8 mouse cellular contexts compared by ENCODE assay signal in the genomic region with DNA sequence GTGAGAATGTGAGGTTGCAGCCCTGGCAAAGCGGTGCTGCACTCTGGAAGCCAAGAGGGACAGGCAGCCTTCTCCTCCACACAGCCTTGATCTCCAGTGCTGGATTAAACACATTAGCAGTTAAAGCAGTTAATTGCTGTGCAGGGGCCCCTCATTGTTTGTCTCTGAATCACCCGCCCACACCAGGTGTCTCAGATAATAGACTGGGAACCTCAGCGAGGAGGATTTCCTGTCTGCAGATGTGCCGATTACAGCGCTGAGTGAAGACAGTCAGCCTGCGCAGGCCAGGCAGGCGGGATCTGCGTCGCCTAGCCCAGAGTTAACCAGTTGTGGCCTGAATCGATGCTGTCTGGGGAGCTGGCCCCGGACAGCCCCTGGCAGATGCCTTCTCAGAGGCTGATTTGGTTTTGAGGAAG. TPM values are rescaled to one million over a fixed set of nuclear protein-coding genes. Genes with fewer than 3 reads are reported as not detected.
A peak's percentile ranks its signal among the peaks of the same experiment; 100 is the strongest.
DNase-seq lines count a peak whose midpoint lies in the region; ATAC-seq lines count a peak whose summit lies in the region.

No protein-coding gene starts in this region.

- under 1% methylated on average over 11 of the region's 11 CpGs for WGBS in liver, embryonic 11.5 days

- H3K4me2 ChIP-seq in liver, embryonic 11.5 days: peak overlapping the region; percentile 45

- no peak overlapping the region for H3K27ac ChIP-seq in liver, embryonic 11.5 days (ENCODE audit: low read depth, low read length)

- no peak overlapping the region; the same call in 1 of the 2 replicates for H3K4me3 ChIP-seq in liver, embryonic 11.5 days (ENCODE audit: low read depth, low read length)

- peak; percentile 87 for ATAC-seq in liver, embryonic 11.5 days (replicated peaks; ENCODE audit: low FRiP score)
- ATAC-seq in erythroid progenitor cell, adult 5-6 weeks (replicated peaks; ENCODE audit: low FRiP score, poor library complexity, severe bottlenecking): no peak

- peaks cover 25% of the 10 kb centered on the region for H3K36me3 ChIP-seq in liver, embryonic 11.5 days (ENCODE audit: control insufficient read depth, insufficient read depth, low read length)

- H3K9ac ChIP-seq in liver, embryonic 11.5 days (ENCODE audit: low read depth, low read length): no peak overlapping the region

- no peaks in the 10 kb centered on the region for H3K9me3 ChIP-seq in liver, embryonic 11.5 days (ENCODE audit: control insufficient read depth, low read length)

- no peaks in the 10 kb centered on the region for H3K27me3 ChIP-seq in liver, embryonic 11.5 days (replicated peaks; ENCODE audit: control insufficient read depth, insufficient read depth, low read length)

- H3K4me1 ChIP-seq in liver, embryonic 11.5 days (replicated peaks; ENCODE audit: control insufficient read depth, insufficient read depth, low read length): peaks cover 26% of the 10 kb centered on the region

- peak; percentile 62 for DNase-seq in right cerebral cortex, adult 18-20 months
- DNase-seq in right cerebral cortex, postnatal 4 days: no peak
- DNase-seq in embryo, embryonic 11.5 days (ENCODE audit: low read depth, low spot score): peak; percentile 49
- peak; percentile 53 to 60 for DNase-seq in heart, postnatal 10 days
- DNase-seq in liver, embryonic 11.5 days (ENCODE audit: low spot score): peak; percentile 73
- peak; percentile 74 for DNase-seq in naive thymus-derived CD4-positive, alpha-beta T cell, adult 2 months (ENCODE audit: low read depth)
- DNase-seq in yolk sac, embryonic 10.5 days (ENCODE audit: low spot score): peak; percentile 46

- intact Hi-C loops in heart, postnatal 10 days (cut with DNase I): loop anchor here (5.0 kb wide), 1 partner anchor 37 kb away; a partner anchor contains a TSS

RNA-seq across cellular contexts. Expression of a gene that starts 33.3 kb away (rescaled TPM):
- total RNA-seq in heart, postnatal 10 days (2021): 100 to 1,000 TPM; 133 to 156 TPM
- polyA plus RNA-seq in liver, embryonic 11.5 days (2014; fragmentation: Nextera tagmentation; extraction: Ambion mirVana): 140 and 141 TPM in 2 replicates
- total RNA-seq in erythroid progenitor cell, adult 5-6 weeks (2015; ENCODE audit: low replicate concordance): 129 and 131 TPM in 2 replicates
- 66.4 and 67.4 TPM in 2 replicates for total RNA-seq in erythroid progenitor cell, adult 5-6 weeks (2017; ENCODE audit: low replicate concordance)

RNA-seq across cellular contexts. Expression of a gene that starts 33.8 kb away (rescaled TPM):
- total RNA-seq in heart, postnatal 10 days (2021): 10 to 100 TPM; 30.0 to 32.0 TPM
- polyA plus RNA-seq in liver, embryonic 11.5 days (2014; fragmentation: Nextera tagmentation; extraction: Ambion mirVana): 83.7 and 91.8 TPM in 2 replicates
- total RNA-seq in erythroid progenitor cell, adult 5-6 weeks (2015; ENCODE audit: low replicate concordance): 117 and 217 TPM in 2 replicates
- total RNA-seq in erythroid progenitor cell, adult 5-6 weeks (2017; ENCODE audit: low replicate concordance): 138 and 221 TPM in 2 replicates

RNA-seq across cellular contexts. Expression of a gene that starts 38.5 kb away (rescaled TPM):
- 1 to 10 TPM; 6.4 to 6.9 TPM for total RNA-seq in heart, postnatal 10 days (2021)
- polyA plus RNA-seq in liver, embryonic 11.5 days (2014; fragmentation: Nextera tagmentation; extraction: Ambion mirVana): 17.8 and 18.4 TPM in 2 replicates
- 17.2 and 18.7 TPM in 2 replicates for total RNA-seq in erythroid progenitor cell, adult 5-6 weeks (2015; ENCODE audit: low replicate concordance)
- 1.2 TPM in 1 of 2 replicates, not detected in the other for total RNA-seq in erythroid progenitor cell, adult 5-6 weeks (2017; ENCODE audit: low replicate concordance)

RNA-seq across cellular contexts. Expression of a gene that starts 38.7 kb away (rescaled TPM):
- total RNA-seq in heart, postnatal 10 days (2021): 1 to 10 TPM; 4.0 to 5.6 TPM
- polyA plus RNA-seq in liver, embryonic 11.5 days (2014; fragmentation: Nextera tagmentation; extraction: Ambion mirVana): 1.9 and 2.1 TPM in 2 replicates
- total RNA-seq in erythroid progenitor cell, adult 5-6 weeks (2015; ENCODE audit: low replicate concordance): 2.9 and 5.0 TPM in 2 replicates
- total RNA-seq in erythroid progenitor cell, adult 5-6 weeks (2017; ENCODE audit: low replicate concordance): 1.0 and 3.0 TPM in 2 replicates
